Mouse (Mus musculus): ENCODE measurements around the gene Rab11a.

The Rab11a gene

DNA sequence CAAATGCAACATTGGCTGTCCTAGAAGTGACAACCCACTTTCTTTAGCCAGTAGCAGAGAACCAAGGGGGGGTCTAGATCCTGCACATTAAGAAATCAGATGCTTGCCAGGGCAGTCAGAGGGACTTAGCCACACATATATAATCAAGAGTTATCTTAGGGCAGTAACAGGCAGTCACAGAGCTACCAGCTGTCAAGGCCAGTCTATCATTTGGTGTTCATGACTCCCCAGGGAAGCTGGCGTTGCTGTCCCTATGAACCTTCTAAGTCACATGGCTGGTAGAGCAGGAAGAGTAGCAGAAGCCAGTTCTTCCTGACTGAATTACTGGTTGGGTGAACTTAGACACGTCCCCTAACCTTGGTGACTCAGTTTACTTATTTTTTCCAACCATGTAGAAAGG is 44.5 kb downstream of the Rab11a start:
- no peak for DNase-seq (ENCODE audit: low spot score)

GRCm38 (mm10) chr9:64691176-64691575 is 46.4 kb downstream of the Rab11a start:
- DNase-seq (ENCODE audit: low spot score), result peak; percentile 78

DNA sequence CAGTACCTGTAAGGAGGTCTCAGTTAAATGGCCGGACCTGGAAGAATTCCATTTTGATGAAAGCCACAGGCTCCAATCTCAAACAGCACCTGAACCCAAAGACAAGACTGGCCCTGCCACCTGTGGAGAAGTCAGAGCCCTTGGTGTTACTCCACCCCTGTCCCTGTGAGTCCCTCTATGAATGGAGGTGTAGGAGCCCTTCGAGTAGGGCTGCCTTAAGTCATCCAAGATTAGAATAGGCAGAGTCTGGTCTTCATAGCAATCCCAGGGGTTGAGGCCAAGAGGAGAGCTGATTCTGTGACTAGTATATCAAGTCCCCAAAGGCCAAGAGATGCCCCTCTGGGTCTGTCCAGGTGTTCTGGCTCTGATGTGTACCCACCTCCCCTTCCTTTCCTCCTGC is 46.8 kb downstream of the Rab11a start:
- DNase-seq (ENCODE audit: low spot score), result no peak

- no peak for DNase-seq (ENCODE audit: low spot score)
Observed at GRCm38 (mm10) chr9:64688015-64688394, 49.6 kb downstream of the Rab11a start.

- peak; percentile 54 for DNase-seq (ENCODE audit: low spot score)
Observed at GRCm38 (mm10) chr9:64687122-64688014, 50.2 kb downstream of the Rab11a start.

DNA sequence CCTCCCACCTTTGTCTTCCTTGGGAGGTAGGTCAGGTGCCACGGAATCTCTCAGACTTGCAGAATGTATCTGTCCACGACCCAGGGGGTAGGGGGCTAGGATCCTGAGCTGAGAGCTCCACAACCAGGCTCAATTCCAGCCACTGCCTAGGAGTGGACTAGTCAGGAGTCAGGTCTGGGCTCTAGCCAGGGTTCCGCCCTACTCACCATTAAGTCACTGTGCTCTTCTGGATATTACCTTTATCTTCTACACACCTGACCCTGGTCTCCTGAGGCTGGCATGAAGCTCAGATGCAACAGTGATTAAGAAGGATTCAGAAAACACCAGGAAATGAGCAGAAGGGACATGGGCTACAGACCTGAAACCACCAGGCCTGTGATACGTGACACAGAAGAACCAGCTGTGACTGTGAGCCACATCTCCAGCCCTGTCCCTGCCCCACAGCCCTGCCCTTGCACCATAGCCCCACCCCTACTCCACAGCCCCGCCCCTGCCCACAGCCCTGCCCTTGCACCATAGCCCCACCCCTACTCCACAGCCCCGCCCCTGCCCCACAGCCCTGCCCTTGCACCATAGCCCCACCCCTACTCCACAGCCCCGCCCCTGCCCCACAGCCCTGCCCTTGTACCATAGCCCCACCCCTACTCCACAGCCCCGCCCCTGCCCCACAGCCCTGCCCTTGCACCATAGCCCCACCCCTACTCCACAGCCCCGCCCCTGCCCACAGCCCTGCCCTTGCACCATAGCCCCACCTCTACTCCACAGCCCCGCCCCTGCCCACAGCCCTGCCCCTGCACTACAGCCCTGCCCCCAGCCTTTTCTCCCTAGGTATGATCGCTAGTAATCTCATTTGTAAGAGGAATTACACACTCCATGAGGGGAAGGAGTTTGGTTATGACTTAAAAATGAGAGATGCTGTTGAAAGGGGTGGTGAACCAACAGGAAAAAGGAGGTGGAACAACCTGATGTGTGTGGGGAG is 65.9 kb downstream of the Rab11a start:
- peak; percentile 29 for DNase-seq (ENCODE audit: low spot score)

DNA sequence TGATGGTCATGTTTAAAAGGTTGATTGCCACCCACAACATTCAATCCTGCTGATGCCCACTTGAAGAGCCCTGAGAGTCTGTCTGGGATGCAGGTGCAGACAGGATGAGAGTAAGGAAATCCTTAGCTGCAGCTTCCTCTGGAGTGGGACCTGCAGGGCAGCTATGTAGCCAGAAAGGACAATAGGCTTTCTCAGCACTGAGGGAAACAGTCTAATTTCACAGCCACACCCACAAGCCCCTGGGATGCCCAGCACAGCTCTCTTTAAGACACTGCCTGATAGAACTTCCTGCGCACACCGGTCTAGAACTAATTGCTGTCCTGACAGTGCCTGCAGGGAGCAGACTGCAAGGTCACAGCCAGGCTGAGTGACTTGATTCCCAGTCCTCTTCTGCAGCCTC is 69.6 kb downstream of the Rab11a start:
- DNase-seq (ENCODE audit: low spot score), result no peak

DNA sequence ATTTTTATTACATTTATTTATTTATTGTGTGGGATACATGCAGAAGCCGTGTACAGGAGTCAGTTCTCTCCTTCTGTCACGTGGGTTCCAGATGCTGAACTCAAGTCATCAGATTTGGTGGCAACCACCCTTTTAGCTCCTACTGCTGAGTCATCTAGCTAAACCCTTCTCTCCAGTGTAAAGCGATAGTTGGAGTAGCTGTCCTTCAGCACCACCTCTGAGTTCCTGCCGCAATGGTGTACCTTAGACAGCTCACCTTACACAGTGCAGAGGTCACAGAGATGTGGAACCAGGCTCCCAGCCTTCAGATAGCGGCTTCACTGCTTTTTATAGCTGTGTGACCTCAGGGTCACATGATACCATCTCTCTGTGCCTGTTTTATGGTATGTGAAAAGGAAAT is 70.0 kb downstream of the Rab11a start:
- peak; percentile 81 for DNase-seq (ENCODE audit: low spot score)

DNA sequence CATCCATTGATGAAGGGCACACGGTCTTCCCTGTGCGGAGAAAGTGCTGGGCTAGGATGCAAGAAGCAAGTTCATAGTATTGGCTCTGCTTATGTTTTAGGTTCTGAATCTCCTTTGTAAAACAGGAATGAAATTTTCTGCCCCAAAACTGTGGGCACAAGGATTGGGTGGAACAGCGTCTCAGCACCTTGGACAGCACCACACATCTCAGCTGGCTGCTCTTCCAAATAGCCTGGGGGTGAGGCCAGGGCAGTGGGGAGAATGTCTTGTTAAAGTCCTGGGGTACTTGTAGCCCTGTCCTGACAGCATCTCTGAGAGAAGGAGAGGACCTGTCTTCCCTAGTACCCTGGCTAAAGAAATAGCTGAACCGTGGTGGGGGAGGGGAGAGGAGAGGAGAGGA is 71.0 kb downstream of the Rab11a start:
- peak; percentile 80 for DNase-seq (ENCODE audit: low spot score)

Measured in embryo, embryonic 10.5 days (tissue).